Mouse (Mus musculus): ENCODE data around the gene Dnajc13. TPM values are rescaled to one million over a fixed set of nuclear protein-coding genes. Genes with fewer than 3 reads are reported as not detected.
A peak's percentile ranks its signal among the peaks of the same experiment; 100 is the strongest.

Gene Dnajc13
- polyA plus RNA-seq (2014; fragmentation: Nextera tagmentation; extraction: Ambion mirVana), result 17.3 and 17.5 TPM in 2 replicates

GRCm38 (mm10) chr9:104262823-104263352, at the start of gene Dnajc13:
Gene Dnajc13, minus strand, starts transcription at chr9:104262930.
- peak within 1 kb of the TSS; percentile 78 for H3K27ac ChIP-seq (ENCODE audit: low read depth, low read length)
- H3K4me3 ChIP-seq (ENCODE audit: low read depth, low read length), result peak within 1 kb of the TSS; percentile 96
- peak within 1 kb of the TSS; percentile 91 for H3K4me2 ChIP-seq (ENCODE audit: low read length)
- DNase-seq (ENCODE audit: low spot score), result peak; percentile 98
- peak; percentile 98 for ATAC-seq
- no peaks in the 10 kb centered on the region for H3K9me3 ChIP-seq (replicated peaks; ENCODE audit: control insufficient read depth, low read length)
- peak within 1 kb of the TSS; percentile 87 for H3K9ac ChIP-seq (ENCODE audit: low read length)
- under 1% methylated on average over 44 of the region's 60 CpGs for WGBS
- H3K36me3 ChIP-seq (ENCODE audit: control insufficient read depth, insufficient read depth, low read length), result no peaks in the 10 kb centered on the region
- no peaks in the 10 kb centered on the region for H3K27me3 ChIP-seq (replicated peaks; ENCODE audit: control insufficient read depth, insufficient read depth, low read length)
- H3K4me1 ChIP-seq (ENCODE audit: control insufficient read depth, insufficient read depth, low read length), result peaks cover 15% of the 10 kb centered on the region

- Histone ChIP-seq H3K9ac (ENCODE audit: low read length) (no peak overlapping the region), H3K27me3 (replicated peaks; ENCODE audit: control insufficient read depth, insufficient read depth, low read length) (no peaks in the 10 kb centered on the region), H3K4me2 (ENCODE audit: low read length) (no peak overlapping the region), H3K9me3 (replicated peaks; ENCODE audit: control insufficient read depth, low read length) (no peaks in the 10 kb centered on the region), H3K36me3 (ENCODE audit: control insufficient read depth, insufficient read depth, low read length) (no peaks in the 10 kb centered on the region), H3K4me3 (ENCODE audit: low read depth, low read length) (no peak overlapping the region), H3K27ac (ENCODE audit: low read depth, low read length) (no peak overlapping the region), H3K4me1 (ENCODE audit: control insufficient read depth, insufficient read depth, low read length) (no peaks in the 10 kb centered on the region)
- ATAC-seq (no peak), DNase-seq (ENCODE audit: low spot score) (peak; percentile 82)
- WGBS, result 13% methylated on average over 6 of the region's 6 CpGs
These were observed 44.0 kb upstream of the Dnajc13 start for GRCm38 (mm10) chr9:104306734-104307133.

GRCm38 (mm10) chr9:104305333-104306111, 42.8 kb upstream of the Dnajc13 start:
- H3K27ac ChIP-seq (ENCODE audit: low read depth, low read length), result no peak overlapping the region
- no peak overlapping the region for H3K4me3 ChIP-seq (ENCODE audit: low read depth, low read length)
- no peaks in the 10 kb centered on the region for H3K9me3 ChIP-seq (replicated peaks; ENCODE audit: control insufficient read depth, low read length)
- ATAC-seq (no peak), DNase-seq (ENCODE audit: low spot score) (peak; percentile 10)
- no peak overlapping the region for H3K9ac ChIP-seq (ENCODE audit: low read length)
- no peaks in the 10 kb centered on the region for H3K36me3 ChIP-seq (ENCODE audit: control insufficient read depth, insufficient read depth, low read length)
- 91% methylated on average over 6 of the region's 6 CpGs for WGBS
- no peaks in the 10 kb centered on the region for H3K4me1 ChIP-seq (ENCODE audit: control insufficient read depth, insufficient read depth, low read length)
- no peaks in the 10 kb centered on the region for H3K27me3 ChIP-seq (replicated peaks; ENCODE audit: control insufficient read depth, insufficient read depth, low read length)
- no peak overlapping the region for H3K4me2 ChIP-seq (ENCODE audit: low read length)

- H3K36me3 ChIP-seq (ENCODE audit: control insufficient read depth, insufficient read depth, low read length), result no peaks in the 10 kb centered on the region
- H3K9ac ChIP-seq (ENCODE audit: low read length), result no peak overlapping the region
- 87% methylated on average over 10 of the region's 10 CpGs for WGBS
- H3K9me3 ChIP-seq (replicated peaks; ENCODE audit: control insufficient read depth, low read length), result no peaks in the 10 kb centered on the region
- no peak overlapping the region for H3K27ac ChIP-seq (ENCODE audit: low read depth, low read length)
- no peak overlapping the region for H3K4me3 ChIP-seq (ENCODE audit: low read depth, low read length)
- H3K4me2 ChIP-seq (ENCODE audit: low read length), result no peak overlapping the region
- DNase-seq (ENCODE audit: low spot score) (no peak), ATAC-seq (no peak)
- H3K27me3 ChIP-seq (replicated peaks; ENCODE audit: control insufficient read depth, insufficient read depth, low read length), result no peaks in the 10 kb centered on the region
- H3K4me1 ChIP-seq (ENCODE audit: control insufficient read depth, insufficient read depth, low read length), result no peaks in the 10 kb centered on the region
These were observed 42.1 kb upstream of the Dnajc13 start for GRCm38 (mm10) chr9:104304800-104305199.

GRCm38 (mm10) chr9:104304376-104304775, 41.6 kb upstream of the Dnajc13 start:
- Histone ChIP-seq H3K27ac (ENCODE audit: low read depth, low read length) (no peak overlapping the region), H3K4me3 (ENCODE audit: low read depth, low read length) (no peak overlapping the region), H3K4me2 (ENCODE audit: low read length) (no peak overlapping the region), H3K4me1 (ENCODE audit: control insufficient read depth, insufficient read depth, low read length) (no peaks in the 10 kb centered on the region), H3K9me3 (replicated peaks; ENCODE audit: control insufficient read depth, low read length) (no peaks in the 10 kb centered on the region), H3K9ac (ENCODE audit: low read length) (no peak overlapping the region), H3K27me3 (replicated peaks; ENCODE audit: control insufficient read depth, insufficient read depth, low read length) (no peaks in the 10 kb centered on the region), H3K36me3 (ENCODE audit: control insufficient read depth, insufficient read depth, low read length) (no peaks in the 10 kb centered on the region)
- WGBS, result 75% methylated on average over 4 of the region's 4 CpGs
- no peak for DNase-seq (ENCODE audit: low spot score)
- no peak for ATAC-seq

- ATAC-seq (no peak), DNase-seq (ENCODE audit: low spot score) (no peak)
- H3K9me3 ChIP-seq (replicated peaks; ENCODE audit: control insufficient read depth, low read length), result no peaks in the 10 kb centered on the region
- H3K9ac ChIP-seq (ENCODE audit: low read length), result no peak overlapping the region
- H3K4me2 ChIP-seq (ENCODE audit: low read length), result no peak overlapping the region
- no peaks in the 10 kb centered on the region for H3K4me1 ChIP-seq (ENCODE audit: control insufficient read depth, insufficient read depth, low read length)
- H3K27me3 ChIP-seq (replicated peaks; ENCODE audit: control insufficient read depth, insufficient read depth, low read length), result no peaks in the 10 kb centered on the region
- H3K27ac ChIP-seq (ENCODE audit: low read depth, low read length), result no peak overlapping the region
- H3K4me3 ChIP-seq (ENCODE audit: low read depth, low read length), result no peak overlapping the region
- H3K36me3 ChIP-seq (ENCODE audit: control insufficient read depth, insufficient read depth, low read length), result no peaks in the 10 kb centered on the region
- 82% methylated on average over 12 of the region's 12 CpGs for WGBS
These were observed 37.8 kb upstream of the Dnajc13 start for GRCm38 (mm10) chr9:104300569-104300968.

- no peak overlapping the region for H3K4me3 ChIP-seq (ENCODE audit: low read depth, low read length)
- H3K9ac ChIP-seq (ENCODE audit: low read length), result no peak overlapping the region
- no peaks in the 10 kb centered on the region for H3K36me3 ChIP-seq (ENCODE audit: control insufficient read depth, insufficient read depth, low read length)
- WGBS, result 83% methylated on average over 3 of the region's 3 CpGs
- H3K4me2 ChIP-seq (ENCODE audit: low read length), result no peak overlapping the region
- H3K4me1 ChIP-seq (ENCODE audit: control insufficient read depth, insufficient read depth, low read length), result no peaks in the 10 kb centered on the region
- no peaks in the 10 kb centered on the region for H3K9me3 ChIP-seq (replicated peaks; ENCODE audit: control insufficient read depth, low read length)
- H3K27ac ChIP-seq (ENCODE audit: low read depth, low read length), result no peak overlapping the region
- DNase-seq (ENCODE audit: low spot score) (no peak), ATAC-seq (no peak)
- H3K27me3 ChIP-seq (replicated peaks; ENCODE audit: control insufficient read depth, insufficient read depth, low read length), result no peaks in the 10 kb centered on the region
These were observed 34.3 kb upstream of the Dnajc13 start for GRCm38 (mm10) chr9:104297041-104297440.

GRCm38 (mm10) chr9:104284934-104285333, 22.2 kb upstream of the Dnajc13 start:
- DNase-seq (ENCODE audit: low spot score) (no peak), ATAC-seq (no peak)
- WGBS, result 79% methylated on average over 6 of the region's 6 CpGs
- Histone ChIP-seq H3K9me3 (replicated peaks; ENCODE audit: control insufficient read depth, low read length) (no peaks in the 10 kb centered on the region), H3K4me1 (ENCODE audit: control insufficient read depth, insufficient read depth, low read length) (no peaks in the 10 kb centered on the region), H3K27me3 (replicated peaks; ENCODE audit: control insufficient read depth, insufficient read depth, low read length) (no peaks in the 10 kb centered on the region), H3K27ac (ENCODE audit: low read depth, low read length) (no peak overlapping the region), H3K9ac (ENCODE audit: low read length) (no peak overlapping the region), H3K36me3 (ENCODE audit: control insufficient read depth, insufficient read depth, low read length) (no peaks in the 10 kb centered on the region), H3K4me3 (ENCODE audit: low read depth, low read length) (no peak overlapping the region), H3K4me2 (ENCODE audit: low read length) (no peak overlapping the region)

- Histone ChIP-seq H3K27ac (ENCODE audit: low read depth, low read length) (no peak overlapping the region), H3K4me2 (ENCODE audit: low read length) (no peak overlapping the region), H3K4me1 (ENCODE audit: control insufficient read depth, insufficient read depth, low read length) (no peaks in the 10 kb centered on the region), H3K9ac (ENCODE audit: low read length) (no peak overlapping the region), H3K9me3 (replicated peaks; ENCODE audit: control insufficient read depth, low read length) (no peaks in the 10 kb centered on the region), H3K27me3 (replicated peaks; ENCODE audit: control insufficient read depth, insufficient read depth, low read length) (no peaks in the 10 kb centered on the region), H3K36me3 (ENCODE audit: control insufficient read depth, insufficient read depth, low read length) (no peaks in the 10 kb centered on the region), H3K4me3 (ENCODE audit: low read depth, low read length) (no peak overlapping the region)
- WGBS, result 13% methylated on average over 8 of the region's 8 CpGs
- ATAC-seq (no peak), DNase-seq (ENCODE audit: low spot score) (no peak)
These were observed 19.8 kb upstream of the Dnajc13 start for GRCm38 (mm10) chr9:104282536-104282935.
